Mouse (Mus musculus) testis, adult 2 months (tissue): Measurements from ENCODE around the gene Wbp1.

ENCODE experiments used
- CTCF ChIP-seq: fragments of 200-500 bp; IDR thresholded peaks from 2 replicates; pipeline ENCODE4 v1.5.1; 2012; ENCODE audit warnings: low read depth, mild to moderate bottlenecking, inconsistent platforms, low read length, moderate library complexity; ENCODE audit not compliant: control insufficient read depth, insufficient read depth, insufficient replicate concordance
- POLR2A ChIP-seq: fragments of 200-500 bp; IDR thresholded peaks from 2 replicates; pipeline ENCODE4 v1.6.1; 2012; ENCODE audit warnings: low read depth, mild to moderate bottlenecking, inconsistent platforms, low read length, moderate library complexity; ENCODE audit not compliant: control insufficient read depth

- TF ChIP-seq CTCF (no peak), POLR2A (no peak)
Observed at GRCm38 (mm10) chr6:83132176-83132919, 11.0 kb upstream of the Wbp1 start.
